Mouse (Mus musculus) myocyte (in vitro differentiated cells): ENCODE measurements around the gene Ctps2.

Source experiments
- CEBPB ChIP-seq: IDR thresholded peaks from 2 replicates; pipeline ENCODE4 v1.6.1; 2011; ENCODE audit warnings: mild to moderate bottlenecking, moderate library complexity; ENCODE audit not compliant: poor library complexity, insufficient read depth, severe bottlenecking
- MYOD1 ChIP-seq, 3 experiments: IDR thresholded peaks; one replicate each; pipeline ENCODE4 v1.6.1; 2011; ENCODE audit warnings: control low read depth in 2 of 3, low read depth in 2 of 3, mild to moderate bottlenecking in 2 of 3, moderate library complexity in 1 of 3; ENCODE audit not compliant: insufficient read length in 2 of 3, control insufficient read depth in 1 of 3
- POLR2A ChIP-seq: IDR thresholded peaks from one replicate; pipeline ENCODE4 v1.6.1; 2011; ENCODE audit warnings: low read depth, mild to moderate bottlenecking, control low read depth, moderate library complexity; ENCODE audit not compliant: insufficient read length
- POLR2AphosphoS2 ChIP-seq: IDR thresholded peaks from one replicate; pipeline ENCODE4 v1.6.1; 2011; ENCODE audit warnings: low read depth, control low read depth; ENCODE audit not compliant: insufficient read length
- TCF12 ChIP-seq: IDR thresholded peaks from one replicate; pipeline ENCODE4 v1.6.1; 2011; ENCODE audit warnings: mild to moderate bottlenecking, control low read depth; ENCODE audit not compliant: poor library complexity, insufficient read depth, severe bottlenecking
- USF1 ChIP-seq: IDR thresholded peaks from one replicate; pipeline ENCODE4 v1.6.1; 2011; ENCODE audit warnings: low read depth, mild to moderate bottlenecking, control low read depth, moderate library complexity

DNA sequence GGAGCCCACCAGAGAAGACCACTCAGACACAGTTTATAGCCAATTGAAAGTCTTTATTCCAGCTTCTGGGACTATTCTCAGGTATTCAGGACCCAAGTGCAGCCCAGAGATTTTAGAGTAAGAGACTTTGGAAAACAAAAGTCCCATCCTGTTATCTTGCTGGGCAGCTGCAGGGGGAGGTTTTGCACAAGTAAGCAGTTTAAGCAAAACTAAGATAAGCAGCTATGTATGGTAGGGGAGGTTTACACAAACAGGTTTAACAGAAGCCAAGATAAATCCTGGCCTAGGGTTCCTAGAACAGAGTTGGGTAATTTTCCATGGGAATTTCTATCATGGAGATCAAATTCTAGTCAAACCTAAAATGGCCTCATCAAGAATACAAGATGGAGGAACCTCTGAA, 126.8 kb downstream of the Ctps2 start:
- TF ChIP-seq POLR2A (no peak), CEBPB (no peak), POLR2AphosphoS2 (no peak), TCF12 (no peak), MYOD1 (IDR thresholded peaks at IDR 0.05; ENCODE audit: control insufficient read depth in 1 of 3, insufficient read length in 2 of 3, low read depth in 2 of 3) (no peak), USF1 (no peak)
